Mouse (Mus musculus) small intestine, adult 2 months (tissue): Measurements from ENCODE around the gene C1ra. TPM values are rescaled to one million over a fixed set of nuclear protein-coding genes. Genes with fewer than 3 reads are reported as not detected.
"Not testable (repeated sequence)": the region's sequence is repeated elsewhere in the genome, so short reads cannot be mapped to it uniquely, and the experiment has no call there.

Experiments
- H3K27ac ChIP-seq: fragments of 200-500 bp; 2 replicates; pipeline ENCODE4 v1.5.1; 2012; ENCODE audit warnings: low read depth, low read length, control low read depth, inconsistent platforms; ENCODE audit not compliant: insufficient read depth
- H3K27me3 ChIP-seq: fragments of 200-500 bp; 2 replicates; pipeline ENCODE4 v1.6.1; 2012; ENCODE audit warnings: mild to moderate bottlenecking, moderate library complexity, low read length, inconsistent platforms; ENCODE audit not compliant: control insufficient read depth, insufficient read depth
- H3K36me3 ChIP-seq: fragments of 200-500 bp; 2 replicates; pipeline ENCODE4 v1.6.1; 2012; ENCODE audit warnings: mild to moderate bottlenecking, low read length, control low read depth, inconsistent platforms; ENCODE audit not compliant: control insufficient read depth, insufficient read depth
- H3K4me1 ChIP-seq: fragments of 200-500 bp; 2 replicates; pipeline ENCODE4 v1.6.1; 2012; ENCODE audit warnings: low read length, inconsistent platforms, mixed read lengths; ENCODE audit not compliant: control insufficient read depth, insufficient read depth, insufficient read length
- H3K4me3 ChIP-seq: fragments of 200-500 bp; 2 replicates; pipeline ENCODE4 v1.5.1; 2012; ENCODE audit warnings: low read depth, mild to moderate bottlenecking, control low read depth, inconsistent platforms, low read length, moderate library complexity
- CTCF ChIP-seq: fragments of 200-500 bp; IDR thresholded peaks from 2 replicates; pipeline ENCODE4 v1.5.1; 2012; ENCODE audit warnings: low read depth, mild to moderate bottlenecking, control low read depth, inconsistent platforms, low read length, moderate library complexity, mixed read lengths; ENCODE audit not compliant: insufficient replicate concordance, insufficient read length; ENCODE audit errors: extremely low read depth
- POLR2A ChIP-seq: fragments of 200-500 bp; IDR thresholded peaks from 2 replicates; pipeline ENCODE4 v1.6.1; 2012; ENCODE audit warnings: low read depth, mild to moderate bottlenecking, control low read depth, inconsistent platforms, low read length, moderate library complexity
- WGBS: fragments of 180-500 bp; shearing (Covaris S2); methylation state at CpG from one replicate; pipeline ENCODE4 v1.1.7; 2018; 5-methylcytosine and 5-hydroxymethylcytosine counted together
- polyA plus RNA-seq: library from polyadenylated mRNA; depleted of rRNA; stranded (reverse); fragments of >200 nt; gene quantifications from 2 replicates; pipeline ENCODE4 v1.2.3, GENCODE M21; 2012; rRNA removed

Gene C1ra
- polyA plus RNA-seq, 1 experiment, result 9.1 TPM

- Histone ChIP-seq H3K36me3 (no peaks in the 10 kb centered on the region), H3K27me3 (no peaks in the 10 kb centered on the region), H3K27ac (peak overlapping the region; percentile 27), H3K4me3 (no peak overlapping the region), H3K4me1 (peaks cover 8% of the 10 kb centered on the region; the same call in 1 of the 2 replicates)
- 43% methylated on average over 3 of the region's 3 CpGs for WGBS
- TF ChIP-seq POLR2A (no peak), CTCF (no peak)
Observed at GRCm38 (mm10) chr6:124549023-124549550, 36.9 kb downstream of the C1ra start.

DNA sequence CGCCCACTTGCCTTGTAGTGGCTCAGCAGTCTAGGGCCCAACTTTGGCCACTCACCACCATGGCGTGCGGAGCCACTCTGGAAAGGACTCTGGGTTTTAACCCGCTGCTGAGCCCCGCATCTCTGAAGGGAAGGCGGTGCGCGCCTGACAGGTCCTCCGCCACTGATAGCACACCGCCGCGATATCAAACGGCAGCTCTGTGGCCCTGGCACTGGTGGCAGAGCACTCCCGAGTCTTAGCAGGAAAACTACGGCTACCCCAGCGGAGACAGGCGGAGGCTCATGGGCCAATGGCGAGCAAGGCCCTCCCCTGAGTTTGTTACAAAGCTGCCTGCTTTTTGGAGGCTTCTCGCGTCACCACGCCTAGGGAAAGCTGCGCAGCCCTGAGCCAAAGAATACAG is 40.6 kb downstream of the C1ra start:
- Histone ChIP-seq H3K36me3 (no peaks in the 10 kb centered on the region), H3K27ac (no peak overlapping the region), H3K27me3 (no peaks in the 10 kb centered on the region), H3K4me3 (no peak overlapping the region), H3K4me1 (peaks cover 8% of the 10 kb centered on the region; the same call in 1 of the 2 replicates)
- TF ChIP-seq CTCF (no peak), POLR2A (no peak)
- WGBS, result 82% methylated on average over 22 of the region's 22 CpGs

DNA sequence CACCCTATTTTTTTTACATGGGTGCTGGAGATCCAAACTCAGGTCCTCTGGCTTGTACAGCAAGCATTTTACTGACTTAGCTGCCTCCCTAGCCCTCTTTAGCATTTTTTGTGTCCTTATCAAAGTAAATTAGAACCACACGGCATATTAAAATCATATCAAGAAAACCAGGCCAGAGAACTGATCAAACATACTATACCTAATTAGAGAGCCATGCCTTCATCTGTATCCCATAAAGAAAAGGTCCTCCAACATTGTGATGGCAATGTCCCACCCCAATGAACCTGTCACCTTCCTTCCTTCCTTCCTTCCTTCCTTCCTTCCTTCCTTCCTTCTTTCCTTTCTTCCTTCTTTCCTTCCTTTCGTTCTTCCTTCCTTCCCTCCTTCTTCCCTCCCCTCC is 43.8 kb downstream of the C1ra start:
- not testable (repeated sequence) for H3K27me3 ChIP-seq, H3K4me3 ChIP-seq, H3K4me1 ChIP-seq, H3K36me3 ChIP-seq, H3K27ac ChIP-seq
- WGBS, result 85% methylated on average over 2 of the region's 2 CpGs

- H3K36me3 ChIP-seq, H3K4me1 ChIP-seq, H3K4me3 ChIP-seq, H3K27me3 ChIP-seq, H3K27ac ChIP-seq: not testable (repeated sequence)
- WGBS, result 92% methylated on average over 4 of the region's 4 CpGs
Observed at GRCm38 (mm10) chr6:124561156-124561555, 49.0 kb downstream of the C1ra start.

DNA sequence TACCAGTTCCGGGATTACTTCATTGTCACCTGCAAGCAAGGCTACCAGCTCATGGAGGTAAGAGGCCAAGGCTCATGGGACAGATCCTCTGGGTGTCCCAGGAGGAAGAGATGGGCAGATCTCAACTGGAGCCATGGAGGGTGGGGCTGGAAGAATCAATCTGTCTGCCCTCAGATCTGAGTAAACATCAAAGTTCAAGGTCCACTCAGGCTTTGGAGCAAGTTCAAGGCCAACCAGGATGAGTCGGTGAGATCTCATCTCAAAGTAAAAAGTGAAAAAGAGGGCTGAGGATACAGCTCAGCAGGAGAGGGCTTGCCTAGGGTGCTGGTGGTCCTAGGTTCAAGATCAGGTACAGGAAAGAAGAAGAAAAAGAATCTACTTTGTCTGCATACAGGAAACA is 49.4 kb downstream of the C1ra start:
- WGBS, result 65% methylated on average over 2 of the region's 2 CpGs
- H3K4me1 ChIP-seq, H3K27ac ChIP-seq, H3K4me3 ChIP-seq, H3K36me3 ChIP-seq, H3K27me3 ChIP-seq: not testable (repeated sequence)

DNA sequence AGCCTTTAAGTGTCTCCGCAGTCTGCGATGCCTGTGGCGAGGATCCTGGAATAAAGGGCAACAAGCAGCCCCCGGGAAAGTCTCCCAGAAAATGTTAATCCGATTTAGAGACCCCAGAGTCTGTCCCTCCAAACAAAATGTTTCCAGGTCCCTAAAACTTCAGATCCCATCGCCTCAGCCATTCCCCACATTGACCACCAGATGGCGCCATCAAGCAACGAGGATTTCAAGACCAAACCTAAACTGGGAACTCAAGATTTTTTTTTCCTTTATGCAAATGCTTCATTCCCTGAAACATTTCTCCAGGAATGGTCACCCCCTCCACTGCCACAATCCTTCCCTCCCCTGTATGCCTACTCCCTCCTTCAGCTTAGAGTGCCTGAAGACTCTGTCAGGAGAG is 57.8 kb downstream of the C1ra start, which contains the start of gene C1rb:
Gene C1rb, plus strand, starts transcription at position 269 of the 400 bp plus-strand sequence.
- TF ChIP-seq POLR2A (no peak), CTCF (peak; percentile 84; the same call in 1 of the 2 replicates)
- H3K27me3 ChIP-seq, result no peaks in the 10 kb centered on the region
- no peaks in the 10 kb centered on the region for H3K36me3 ChIP-seq
- H3K4me1 ChIP-seq, result peaks cover 4% of the 10 kb centered on the region; the same call in 1 of the 2 replicates
- H3K27ac ChIP-seq, result no peak within 1 kb of the TSS
- peak within 1 kb of the TSS; percentile 10; the same call in 1 of the 2 replicates for H3K4me3 ChIP-seq
- 3% methylated on average over 8 of the region's 8 CpGs for WGBS

Other genes with a start within 250 kb of the C1ra start
- 0.06 and 0.39 TPM in 2 replicates for gene Cd163, start 207.7 kb upstream of the C1ra start, polyA plus RNA-seq
- 17.1 and 29.1 TPM in 2 replicates for gene Pex5, start 97.3 kb upstream of the C1ra start, polyA plus RNA-seq
- gene Clstn3, start 47.6 kb upstream of the C1ra start, polyA plus RNA-seq, result 0.44 and 1.1 TPM in 2 replicates
- gene C1rl, start 19.3 kb upstream of the C1ra start, polyA plus RNA-seq, result 0.61 and 1.2 TPM in 2 replicates
- 9.3 and 11.1 TPM in 2 replicates for gene C1s1, start 30.0 kb downstream of the C1ra start, polyA plus RNA-seq
- not detected in 2 replicates for gene C1rb, start 57.9 kb downstream of the C1ra start, polyA plus RNA-seq
- not detected in 2 replicates for gene C1s2, start 123.7 kb downstream of the C1ra start, polyA plus RNA-seq
- 127 and 323 TPM in 2 replicates for gene Lpcat3, start 150.6 kb downstream of the C1ra start, polyA plus RNA-seq
- gene Emg1, start 199.8 kb downstream of the C1ra start, polyA plus RNA-seq, result 26.8 and 34.9 TPM in 2 replicates
- gene Phb2, start 199.9 kb downstream of the C1ra start, polyA plus RNA-seq, result 87.7 and 122 TPM in 2 replicates
- gene Ptpn6, start 226.3 kb downstream of the C1ra start, polyA plus RNA-seq, result 23.0 and 41.0 TPM in 2 replicates
- 80.4 and 143 TPM in 2 replicates for gene Grcc10, start 229.0 kb downstream of the C1ra start, polyA plus RNA-seq
- gene Gm45234, start 243.6 kb downstream of the C1ra start, polyA plus RNA-seq, result not detected in 2 replicates
- 42.8 and 92.6 TPM in 2 replicates for gene Atn1, start 244.1 kb downstream of the C1ra start, polyA plus RNA-seq